Mouse (Mus musculus) kidney, postnatal 0 days (tissue): Measurements from ENCODE around the gene M1ap. TPM values are rescaled to one million over a fixed set of nuclear protein-coding genes. Genes with fewer than 3 reads are reported as not detected.

Experiments
- ATAC-seq: fragments of 200-750 bp; cut with Nextera tagmentation; replicated peaks from 2 replicates; pipeline ENCODE4 v1.8.0; 2017; ENCODE audit warnings: low read depth, moderate number of reproducible peaks, moderate TSS enrichment, moderate library complexity; ENCODE audit not compliant: low FRiP score
- DNase-seq: peaks from one replicate; pipeline ENCODE4 v3.0.0-alpha.2; 2016; ENCODE audit warnings: low spot score
- H3K27ac ChIP-seq: fragments of 300-500 bp; sonication (generic); 2 replicates; pipeline ENCODE4 v1.5.1; 2014; ENCODE audit warnings: mild to moderate bottlenecking
- H3K27me3 ChIP-seq: fragments of 300-500 bp; sonication (generic); 2 replicates; pipeline ENCODE4 v1.6.1; 2014; ENCODE audit warnings: low read length, mixed read lengths; ENCODE audit not compliant: insufficient read depth
- H3K36me3 ChIP-seq: fragments of 300-500 bp; sonication (generic); 2 replicates; pipeline ENCODE4 v1.6.1; 2014; ENCODE audit warnings: low read length, mixed read lengths; ENCODE audit not compliant: insufficient read depth
- H3K4me1 ChIP-seq: fragments of 300-500 bp; sonication (generic); replicated peaks from 2 replicates; pipeline ENCODE4 v1.6.1; 2014; ENCODE audit warnings: antibody characterized with exemption, low read length, mixed read lengths; ENCODE audit not compliant: insufficient read depth
- H3K4me2 ChIP-seq: fragments of 300-500 bp; sonication (generic); 2 replicates; pipeline ENCODE4 v1.6.1; 2014; ENCODE audit warnings: mild to moderate bottlenecking, low read length, moderate library complexity, mixed read lengths
- H3K4me3 ChIP-seq: fragments of 300-500 bp; sonication (generic); replicated peaks from 2 replicates; pipeline ENCODE4 v1.5.1; 2014; ENCODE audit warnings: low read depth, low read length
- H3K9ac ChIP-seq: fragments of 300-500 bp; sonication (generic); 2 replicates; pipeline ENCODE4 v1.6.1; 2014; ENCODE audit warnings: low read depth, low read length
- H3K9me3 ChIP-seq: fragments of 300-500 bp; sonication (generic); replicated peaks from 2 replicates; pipeline ENCODE4 v1.6.1; 2016; ENCODE audit warnings: low read length, inconsistent platforms, mixed read lengths
- CTCF ChIP-seq: IDR thresholded peaks from 2 replicates; pipeline ENCODE4 v1.5.1; 2016; ENCODE audit warnings: antibody characterized with exemption, low read depth, mild to moderate bottlenecking, moderate library complexity
- WGBS: fragments of 180-500 bp; shearing (Covaris S2); extraction: QIAGEN DNeasy Blood & Tissue Kit; methylation state at CpG from one replicate; pipeline ENCODE4 v1.1.7; 2014; 5-methylcytosine and 5-hydroxymethylcytosine counted together
- polyA plus RNA-seq: library from polyadenylated mRNA; unstranded; fragments of >200 nt; fragmentation: Nextera tagmentation; extraction: Ambion mirVana; gene quantifications from 2 replicates; pipeline ENCODE4 v1.2.1, GENCODE M21; 2015

M1ap gene
- polyA plus RNA-seq, 1 experiment from 2014 or later, result 0.32 TPM

DNA sequence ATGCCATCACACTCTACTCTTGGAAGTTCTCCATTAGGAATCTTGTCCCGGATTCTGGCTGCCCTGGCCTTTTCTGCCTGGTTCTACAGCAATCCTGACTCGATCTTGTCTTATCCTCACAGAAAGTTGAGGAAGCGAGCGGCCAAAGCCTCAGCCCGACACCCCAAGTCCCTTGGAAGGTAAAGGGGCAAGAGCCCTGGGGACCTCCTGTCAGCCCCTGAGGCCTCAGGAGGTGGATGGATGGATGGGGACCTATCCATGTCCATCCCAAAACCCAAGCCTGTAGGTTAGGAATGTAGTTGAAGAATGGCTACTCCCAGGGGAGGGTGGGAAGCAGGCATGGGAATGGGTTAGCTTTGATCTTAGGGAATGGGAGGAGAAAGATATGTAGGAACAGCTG, 97.3 kb downstream of the M1ap start:
- H3K4me1 ChIP-seq, result no peaks in the 10 kb centered on the region
- no peak overlapping the region for H3K4me3 ChIP-seq
- no peak for TF ChIP-seq CTCF
- H3K9ac ChIP-seq, result no peak overlapping the region
- no peaks in the 10 kb centered on the region for H3K9me3 ChIP-seq
- ATAC-seq (no peak), DNase-seq (no peak)
- no peak overlapping the region for H3K27ac ChIP-seq
- H3K27me3 ChIP-seq, result no peaks in the 10 kb centered on the region
- no peaks in the 10 kb centered on the region for H3K36me3 ChIP-seq
- no peak overlapping the region for H3K4me2 ChIP-seq
- 96% methylated on average over 5 of the region's 5 CpGs for WGBS

DNA sequence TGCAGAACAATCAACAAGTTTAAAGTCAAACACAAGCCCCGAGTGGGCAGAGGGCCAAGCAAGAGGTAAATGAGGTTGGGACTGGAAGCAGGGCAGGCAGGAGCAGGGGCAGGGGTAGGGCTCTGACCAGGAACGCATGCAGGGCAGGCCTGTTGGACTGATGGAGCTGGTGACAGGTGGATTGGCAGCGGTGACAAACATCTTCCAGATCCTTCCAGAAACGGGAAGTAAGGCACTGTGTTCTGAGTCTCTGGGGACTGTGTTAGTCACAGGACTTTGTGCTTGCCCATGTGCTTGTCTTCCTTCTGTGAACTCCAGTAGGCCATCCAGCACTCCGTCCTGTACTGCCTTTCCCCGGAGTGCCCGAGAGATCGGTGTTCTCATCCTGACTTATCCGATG, 98.0 kb downstream of the M1ap start:
- H3K27me3 ChIP-seq, result no peaks in the 10 kb centered on the region
- no peak overlapping the region for H3K9ac ChIP-seq
- no peak for DNase-seq
- 75% methylated on average over 9 of the region's 9 CpGs for WGBS
- no peaks in the 10 kb centered on the region for H3K9me3 ChIP-seq
- no peak for ATAC-seq
- no peak for TF ChIP-seq CTCF
- peak overlapping the region; percentile 16; the same call in 1 of the 2 replicates for H3K27ac ChIP-seq
- H3K4me1 ChIP-seq, result no peaks in the 10 kb centered on the region
- H3K4me3 ChIP-seq, result no peak overlapping the region
- H3K4me2 ChIP-seq, result no peak overlapping the region
- no peaks in the 10 kb centered on the region for H3K36me3 ChIP-seq

DNA sequence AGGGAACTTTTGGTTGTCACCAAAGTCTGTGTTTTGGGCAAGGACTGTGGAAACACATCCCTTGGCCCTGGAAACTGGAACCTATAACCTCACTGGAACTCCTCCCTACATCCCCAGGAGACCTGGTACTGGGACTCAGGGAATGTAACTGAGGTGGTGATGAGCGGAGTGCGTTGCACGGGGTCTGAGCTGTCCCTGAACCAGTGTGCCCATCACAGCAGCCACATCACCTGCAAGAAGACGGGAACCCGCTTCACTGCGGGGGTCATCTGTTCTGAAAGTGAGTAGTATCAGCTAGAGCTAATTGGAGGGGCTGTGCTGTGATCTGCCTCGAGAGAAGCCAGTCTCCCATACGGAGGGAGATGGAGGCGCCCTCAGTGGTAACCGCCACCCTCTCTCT, 102.7 kb downstream of the M1ap start:
- no peaks in the 10 kb centered on the region for H3K27me3 ChIP-seq
- no peak overlapping the region for H3K9ac ChIP-seq
- DNase-seq (no peak), ATAC-seq (no peak)
- no peak overlapping the region for H3K4me3 ChIP-seq
- no peak overlapping the region for H3K4me2 ChIP-seq
- no peak overlapping the region for H3K27ac ChIP-seq
- no peak for TF ChIP-seq CTCF
- peaks cover 10% of the 10 kb centered on the region for H3K4me1 ChIP-seq
- H3K36me3 ChIP-seq, result no peaks in the 10 kb centered on the region
- WGBS, result 68% methylated on average over 10 of the region's 10 CpGs
- H3K9me3 ChIP-seq, result no peaks in the 10 kb centered on the region

GRCm38 (mm10) chr6:83053136-83053960, 106.6 kb downstream of the M1ap start:
- Histone ChIP-seq H3K4me1 (peaks cover 20% of the 10 kb centered on the region), H3K36me3 (peaks cover 10% of the 10 kb centered on the region; the same call in 1 of the 2 replicates), H3K4me2 (peak overlapping the region; percentile 88), H3K27me3 (no peaks in the 10 kb centered on the region), H3K4me3 (peak overlapping the region; percentile 85), H3K27ac (peak overlapping the region; percentile 93), H3K9ac (peak overlapping the region; percentile 93), H3K9me3 (no peaks in the 10 kb centered on the region)
- no peak for TF ChIP-seq CTCF
- WGBS, result 1% methylated on average over 26 of the region's 26 CpGs
- ATAC-seq (no peak), DNase-seq (peak; percentile 85)

DNA sequence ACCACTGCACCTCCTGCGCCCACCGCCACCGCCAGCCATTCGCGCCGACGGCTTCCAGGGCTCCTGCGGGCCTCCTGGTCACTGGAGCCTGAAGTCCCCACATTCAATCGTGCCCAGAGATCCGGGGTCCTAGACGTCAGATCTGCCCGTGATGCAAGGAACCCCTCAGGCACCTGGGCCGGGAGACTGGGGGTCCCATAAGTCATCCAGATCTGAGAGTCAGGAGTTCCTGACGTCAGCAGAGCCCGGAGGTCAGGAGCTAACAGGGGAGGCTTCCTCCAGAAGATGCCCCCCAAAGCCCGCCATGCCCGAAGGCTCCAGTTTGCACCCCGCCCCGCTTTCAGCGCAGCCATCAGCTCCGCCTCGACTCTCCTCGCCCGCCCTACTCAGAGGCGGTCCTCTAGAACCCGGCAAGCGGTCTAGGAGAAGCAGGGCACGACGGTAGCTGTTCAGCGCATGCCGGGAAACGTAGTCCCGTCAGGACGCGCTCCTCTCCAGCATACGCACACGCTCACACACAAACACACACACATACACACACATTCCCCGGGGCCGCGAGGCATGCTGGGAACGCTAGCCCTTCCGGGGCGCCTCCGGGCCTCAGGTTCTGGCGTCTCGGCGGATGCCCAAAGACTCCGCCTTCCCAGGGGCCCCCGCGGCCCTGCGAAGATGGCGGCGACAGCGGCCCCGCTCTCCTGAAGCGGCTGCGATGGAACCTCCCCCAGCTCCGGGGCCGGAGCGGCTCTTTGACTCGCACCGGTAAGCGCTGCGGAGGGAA, 107.6 kb downstream of the M1ap start, which contains the start of gene Aup1:
Aup1 (plus strand) TSS at position 448 of the 778 bp plus-strand sequence.
- Histone ChIP-seq H3K36me3 (peaks cover 10% of the 10 kb centered on the region; the same call in 1 of the 2 replicates), H3K27ac (peak within 1 kb of the TSS; percentile 93), H3K27me3 (no peaks in the 10 kb centered on the region), H3K9ac (peak within 1 kb of the TSS; percentile 93), H3K4me3 (peak within 1 kb of the TSS; percentile 85), H3K4me2 (peak within 1 kb of the TSS; percentile 88), H3K4me1 (peaks cover 20% of the 10 kb centered on the region), H3K9me3 (no peaks in the 10 kb centered on the region)
- DNase-seq (peak; percentile 98), ATAC-seq (peak; percentile 93)
- TF ChIP-seq CTCF, result no peak
- under 1% methylated on average over 62 of the region's 64 CpGs for WGBS

DNA sequence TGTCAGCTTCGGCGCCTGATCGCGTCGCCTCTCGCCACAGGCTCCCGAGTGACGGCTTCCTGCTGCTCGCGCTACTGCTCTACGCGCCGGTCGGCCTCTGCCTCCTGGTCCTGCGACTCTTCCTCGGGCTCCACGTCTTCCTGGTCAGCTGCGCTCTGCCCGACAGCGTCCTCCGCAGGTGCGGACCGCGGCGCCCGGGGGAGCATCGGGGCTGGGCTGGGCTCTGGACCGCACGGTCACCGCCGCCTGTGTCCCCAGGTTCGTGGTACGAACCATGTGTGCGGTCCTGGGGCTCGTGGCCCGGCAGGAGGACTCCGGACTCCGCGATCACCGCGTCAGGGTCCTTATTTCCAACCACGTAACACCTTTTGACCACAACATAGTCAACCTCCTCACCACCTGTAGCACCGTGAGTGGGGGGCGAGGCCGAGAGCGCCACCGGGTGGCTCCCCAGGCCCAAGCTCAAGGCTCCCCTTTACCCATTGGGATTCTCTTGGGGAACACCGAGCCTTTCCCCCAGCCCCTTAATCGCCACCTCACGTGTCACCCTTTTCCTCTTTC, 108.2 kb downstream of the M1ap start, which contains the start of gene Htra2:
Htra2 (minus strand) TSS at position 403 of the 561 bp plus-strand sequence.
- H3K9ac ChIP-seq, result peak within 1 kb of the TSS; percentile 93
- H3K4me3 ChIP-seq, result peak within 1 kb of the TSS; percentile 85
- H3K9me3 ChIP-seq, result no peaks in the 10 kb centered on the region
- no peaks in the 10 kb centered on the region for H3K27me3 ChIP-seq
- peak; percentile 45 for DNase-seq
- H3K36me3 ChIP-seq, result peaks cover 10% of the 10 kb centered on the region; the same call in 1 of the 2 replicates
- peak within 1 kb of the TSS; percentile 93 for H3K27ac ChIP-seq
- WGBS, result 0% methylated on average over 47 of the region's 50 CpGs
- TF ChIP-seq CTCF, result peak; percentile 56
- peak; percentile 18 for ATAC-seq
- peaks cover 20% of the 10 kb centered on the region for H3K4me1 ChIP-seq
- peak within 1 kb of the TSS; percentile 88 for H3K4me2 ChIP-seq
